Mouse (Mus musculus): ENCODE measurements around the gene Krt81.

Gene Krt81

GRCm38 (mm10) chr15:101463651-101464050, at the start of gene Krt81:
Gene Krt81, minus strand, starts transcription at chr15:101463751.
- no peak for DNase-seq (ENCODE audit: low spot score in 2 of 2)

DNA sequence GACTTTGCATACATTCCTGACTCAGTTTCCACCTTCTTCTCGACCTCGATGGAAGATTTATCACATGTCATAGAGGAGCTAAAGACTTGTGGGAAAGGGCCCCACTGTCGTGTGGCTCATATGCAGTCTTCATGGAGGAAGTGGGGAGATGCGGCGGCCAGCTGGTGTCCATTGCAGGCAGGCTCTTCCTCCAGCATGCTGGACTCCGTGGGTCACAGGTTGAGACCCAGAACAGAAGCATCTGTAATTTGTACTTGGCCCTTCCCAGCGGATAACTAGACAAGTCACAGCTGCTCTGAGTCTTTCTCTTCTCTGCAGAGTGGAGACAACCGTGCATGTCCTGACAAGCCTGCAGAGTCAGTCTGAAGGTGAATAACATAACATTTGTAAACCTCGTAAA, 44.7 kb upstream of the Krt81 start:
- DNase-seq (ENCODE audit: low spot score in 2 of 2) = no peak

DNA sequence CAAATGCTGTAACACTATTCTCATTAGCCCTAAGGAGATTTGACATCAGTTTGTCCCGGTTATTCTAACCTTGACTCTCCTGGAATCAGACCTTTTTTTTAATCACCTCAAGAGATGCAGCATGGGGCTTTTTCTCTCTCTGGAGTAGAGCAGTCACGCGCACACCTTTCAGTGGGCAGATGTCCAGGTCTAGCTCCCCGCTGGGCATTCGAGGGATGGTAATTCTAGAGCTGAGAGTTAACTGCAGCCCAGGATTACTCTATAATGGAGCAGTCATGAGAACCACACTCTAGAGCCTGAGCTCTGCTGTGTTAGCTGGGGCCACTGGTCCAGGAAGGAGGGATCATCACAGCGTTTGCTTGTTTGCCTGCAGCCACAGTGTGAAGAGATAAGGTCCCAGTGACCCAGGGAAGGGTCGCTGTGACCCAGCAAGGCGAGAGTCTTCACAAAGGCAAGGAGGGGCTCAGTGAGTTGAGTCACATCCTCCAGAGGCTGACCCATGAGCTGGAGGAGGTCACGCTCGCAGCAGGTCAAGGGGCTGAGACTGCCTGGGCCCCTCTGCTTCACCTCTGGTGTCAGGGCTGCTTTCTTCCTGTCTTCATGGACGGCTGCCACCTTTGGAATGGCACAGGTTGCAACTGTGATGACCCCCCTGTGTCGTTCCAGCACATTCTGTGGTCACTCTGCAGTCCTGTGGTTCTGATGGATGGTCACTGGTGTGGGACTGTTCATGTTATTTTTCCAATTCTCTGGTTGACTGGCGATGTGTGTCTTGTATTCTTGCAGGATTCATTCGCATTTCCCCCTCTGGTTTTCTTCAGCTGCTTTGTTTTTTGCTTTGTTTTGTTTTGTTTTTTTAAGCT, 43.6 kb upstream of the Krt81 start:
- no peak for DNase-seq (ENCODE audit: low spot score in 2 of 2)

- DNase-seq (ENCODE audit: low spot score in 2 of 2) = no peak
Observed at GRCm38 (mm10) chr15:101497181-101497580, 33.6 kb upstream of the Krt81 start.

DNA sequence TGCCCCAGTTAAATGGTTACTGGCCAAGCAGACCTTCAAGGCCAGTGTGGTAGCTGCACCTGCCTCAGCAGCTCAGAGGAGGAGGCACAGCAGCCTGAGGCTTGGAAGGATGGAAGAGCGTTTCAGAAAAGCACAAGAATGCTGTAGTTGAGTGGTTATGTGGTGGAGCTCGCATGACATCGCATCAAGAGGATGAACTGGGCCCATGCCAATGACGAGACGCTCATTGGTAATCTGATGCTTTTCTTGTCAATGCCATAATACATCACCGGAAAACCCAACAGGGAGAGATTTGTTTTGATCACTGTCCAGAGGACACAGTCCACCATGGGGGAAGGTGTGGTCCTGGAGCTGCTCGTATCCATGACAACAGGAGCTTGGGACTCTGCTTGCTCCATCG, 31.7 kb upstream of the Krt81 start:
- DNase-seq (ENCODE audit: low spot score in 2 of 2) = no peak

DNA sequence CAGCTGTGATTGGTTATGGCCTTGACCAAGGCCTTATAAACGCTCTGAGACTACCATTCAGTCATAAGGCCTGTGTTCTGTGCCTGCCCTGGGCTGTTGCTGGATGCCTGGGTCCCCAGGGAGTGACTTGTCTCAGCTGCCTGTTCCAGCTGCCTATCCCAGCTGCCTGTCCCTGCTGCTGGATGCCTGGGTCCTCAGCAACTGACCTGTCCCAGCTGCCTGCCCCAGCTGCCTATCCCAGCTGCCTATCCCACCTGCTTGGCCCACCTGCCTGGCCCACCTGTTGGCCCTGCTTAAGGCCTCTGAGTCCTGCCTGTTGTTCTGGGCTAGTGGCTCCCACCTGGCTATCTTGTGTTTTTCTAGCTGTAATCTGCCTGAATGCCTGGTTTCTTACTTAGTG, 30.7 kb upstream of the Krt81 start:
- DNase-seq (ENCODE audit: low spot score in 2 of 2) = no peak

DNA sequence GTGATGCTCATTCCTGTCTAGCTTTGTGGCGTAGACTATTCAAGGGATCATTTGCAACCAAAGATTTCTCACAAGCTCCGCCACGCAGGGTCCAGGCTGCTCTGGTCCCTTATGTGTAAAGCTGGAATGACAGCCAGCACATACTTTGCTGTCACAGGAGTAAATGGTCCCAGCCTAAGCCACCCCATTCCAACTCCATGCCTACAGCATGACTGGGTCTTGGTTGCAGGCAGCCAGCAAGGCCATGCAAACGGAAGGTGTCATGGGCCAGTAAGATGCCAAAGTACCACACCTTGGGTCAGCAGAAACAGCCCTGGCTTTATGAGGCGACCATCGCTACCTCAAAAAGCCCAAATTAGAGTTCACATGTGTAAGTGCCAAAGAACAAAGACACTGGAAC, 30.2 kb upstream of the Krt81 start:
- no peak for DNase-seq (ENCODE audit: low spot score in 2 of 2)

DNA sequence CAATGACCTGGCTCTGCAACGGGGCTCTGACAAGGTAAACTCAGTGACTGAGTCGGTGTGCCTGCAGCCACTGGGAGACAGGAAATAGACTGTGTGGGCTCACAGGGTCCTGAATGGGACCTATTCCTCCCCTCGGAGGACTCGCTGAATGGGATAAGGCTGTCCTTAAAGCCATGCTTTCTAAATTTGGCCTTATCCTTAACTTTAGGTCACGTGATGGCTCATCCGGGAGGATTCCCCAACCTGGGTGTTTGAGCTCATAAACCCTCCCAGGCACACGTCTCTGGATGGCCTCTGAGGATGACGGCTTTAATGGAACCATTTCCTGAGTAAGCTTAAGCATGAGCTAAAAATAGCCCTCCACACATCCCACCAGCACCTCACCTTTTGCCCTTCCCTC, 29.2 kb upstream of the Krt81 start:
- DNase-seq (ENCODE audit: low spot score in 2 of 2) = no peak

- no peak for DNase-seq (ENCODE audit: low spot score in 2 of 2)
Observed at GRCm38 (mm10) chr15:101491431-101491830, 27.9 kb upstream of the Krt81 start, which contains the start of gene Krt83. Gene Krt83, minus strand, starts transcription at chr15:101491512.

- DNase-seq (ENCODE audit: low spot score in 2 of 2) = no peak
Observed at GRCm38 (mm10) chr15:101485911-101486635, 22.5 kb upstream of the Krt81 start.

DNA sequence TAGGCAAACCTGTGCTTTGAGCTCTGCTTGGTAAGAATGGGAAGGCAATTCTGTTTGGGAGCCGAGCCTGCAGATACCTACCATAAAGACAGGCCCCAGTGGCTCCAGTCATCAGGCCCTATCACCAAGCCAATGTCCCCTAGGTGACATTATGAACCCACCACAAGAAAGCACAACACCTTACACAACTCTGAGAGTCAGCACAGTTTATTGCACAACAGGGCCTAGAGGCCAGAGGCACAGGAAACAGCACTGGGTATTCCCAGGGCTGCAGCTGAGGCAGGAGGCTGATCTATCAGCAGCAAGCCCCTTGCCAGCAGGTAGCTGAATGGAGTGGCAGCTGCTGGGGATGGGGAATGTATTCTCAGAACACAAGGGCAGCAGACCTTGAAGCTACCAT, 21.4 kb upstream of the Krt81 start:
- DNase-seq (ENCODE audit: low spot score in 2 of 2) = no peak

GRCm38 (mm10) chr15:101483646-101484045, 20.1 kb upstream of the Krt81 start:
- no peak for DNase-seq (ENCODE audit: low spot score in 2 of 2)

GRCm38 (mm10) chr15:101482056-101482455, 18.5 kb upstream of the Krt81 start:
- DNase-seq (ENCODE audit: low spot score in 2 of 2) = no peak

DNA sequence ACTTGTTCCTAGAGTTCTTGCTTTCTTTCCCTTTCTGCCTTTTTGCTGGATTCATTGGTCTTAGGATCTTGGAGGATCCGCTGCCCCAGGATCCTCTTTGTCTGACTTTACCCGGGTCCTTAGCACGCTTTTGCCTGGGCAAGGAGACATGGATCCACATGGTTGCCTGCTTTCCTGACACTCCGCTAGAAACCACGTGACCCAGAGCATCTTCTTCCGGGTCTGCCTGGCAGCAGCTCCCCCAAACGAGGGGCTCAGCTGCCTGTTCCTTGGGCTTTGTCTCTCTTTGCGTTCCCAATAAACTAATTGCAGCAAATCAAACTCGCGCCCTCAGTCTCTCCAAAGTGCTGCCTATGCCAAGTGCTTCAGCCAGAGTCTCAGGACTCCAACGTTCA, 16.1 kb upstream of the Krt81 start:
- no peak for DNase-seq (ENCODE audit: low spot score in 2 of 2)

- peak in 1 of 2 experiments; percentile 50 for DNase-seq (ENCODE audit: low spot score in 2 of 2)
Observed at GRCm38 (mm10) chr15:101479007-101479665, 15.6 kb upstream of the Krt81 start.

GRCm38 (mm10) chr15:101472952-101473528, 9.5 kb upstream of the Krt81 start, which contains the start of gene Krt86:
Gene Krt86, plus strand, starts transcription at chr15:101473478.
- no peak for DNase-seq (ENCODE audit: low spot score in 2 of 2)

- no peak for DNase-seq (ENCODE audit: low spot score in 2 of 2)
Observed at GRCm38 (mm10) chr15:101469093-101469492, 5.5 kb upstream of the Krt81 start.

GRCm38 (mm10) chr15:101459283-101459682, 4.3 kb downstream of the Krt81 start:
- DNase-seq (ENCODE audit: low spot score in 2 of 2) = no peak

DNA sequence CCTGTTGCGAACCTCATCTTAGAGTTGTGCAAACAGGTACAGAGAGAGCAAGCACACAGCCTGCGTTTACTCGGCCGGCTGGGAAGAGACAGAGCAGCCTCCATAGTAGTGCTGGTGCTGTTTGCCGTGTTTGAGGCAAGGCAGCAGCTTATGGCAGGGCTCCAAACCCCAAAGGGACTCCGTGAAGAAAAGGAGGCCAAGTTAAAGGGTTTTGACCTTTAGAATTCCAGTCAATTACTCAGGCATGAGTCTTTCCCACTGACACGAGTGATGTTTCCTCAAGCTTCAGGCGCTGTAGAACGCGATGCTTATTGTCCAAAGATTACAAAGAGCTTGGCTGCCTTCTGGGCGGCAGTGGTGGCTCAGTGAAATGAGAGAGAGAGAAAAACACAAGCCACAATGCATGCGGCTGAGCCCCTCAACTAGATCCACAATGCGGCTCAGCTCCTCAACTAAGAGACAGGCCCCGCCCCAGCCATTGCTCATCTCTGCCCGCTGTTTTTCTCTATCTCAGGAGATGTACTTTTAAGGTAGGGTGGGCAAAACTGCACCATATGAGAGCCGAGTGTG, 5.1 kb downstream of the Krt81 start:
- DNase-seq (ENCODE audit: low spot score in 2 of 2) = no peak

- no peak for DNase-seq (ENCODE audit: low spot score in 2 of 2)
Observed at GRCm38 (mm10) chr15:101455891-101456290, 7.7 kb downstream of the Krt81 start.

GRCm38 (mm10) chr15:101455292-101455691, 8.3 kb downstream of the Krt81 start:
- DNase-seq (ENCODE audit: low spot score in 2 of 2) = no peak

DNA sequence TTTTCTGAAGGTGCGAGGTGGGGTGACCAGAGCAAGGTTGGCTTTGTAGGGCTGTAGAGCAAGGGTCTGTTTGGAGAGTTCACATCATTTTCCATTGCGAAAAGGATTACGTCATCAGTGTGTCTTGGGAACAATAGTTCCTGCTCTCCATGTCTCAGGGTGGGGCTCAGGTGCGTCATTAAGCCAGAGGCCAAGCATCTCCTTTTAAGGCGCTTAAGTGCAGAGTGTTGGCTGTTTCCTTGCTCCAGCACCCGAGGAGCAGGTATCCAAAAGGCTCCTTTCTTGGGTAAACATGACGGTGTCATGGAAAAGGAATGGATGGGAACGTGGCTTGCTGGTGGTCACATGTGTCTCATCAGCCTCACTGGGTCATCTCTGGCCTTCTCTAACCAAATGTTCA, 8.8 kb downstream of the Krt81 start:
- no peak for DNase-seq (ENCODE audit: low spot score in 2 of 2)
